Mouse (Mus musculus): ENCODE measurements around the gene Kcnh1. TPM values are rescaled to one million over a fixed set of nuclear protein-coding genes. Genes with fewer than 3 reads are reported as not detected.

The Kcnh1 gene
- polyA plus RNA-seq (2014; fragmentation: Nextera tagmentation; extraction: Ambion mirVana) = 0.30 and 0.39 TPM in 2 replicates

DNA sequence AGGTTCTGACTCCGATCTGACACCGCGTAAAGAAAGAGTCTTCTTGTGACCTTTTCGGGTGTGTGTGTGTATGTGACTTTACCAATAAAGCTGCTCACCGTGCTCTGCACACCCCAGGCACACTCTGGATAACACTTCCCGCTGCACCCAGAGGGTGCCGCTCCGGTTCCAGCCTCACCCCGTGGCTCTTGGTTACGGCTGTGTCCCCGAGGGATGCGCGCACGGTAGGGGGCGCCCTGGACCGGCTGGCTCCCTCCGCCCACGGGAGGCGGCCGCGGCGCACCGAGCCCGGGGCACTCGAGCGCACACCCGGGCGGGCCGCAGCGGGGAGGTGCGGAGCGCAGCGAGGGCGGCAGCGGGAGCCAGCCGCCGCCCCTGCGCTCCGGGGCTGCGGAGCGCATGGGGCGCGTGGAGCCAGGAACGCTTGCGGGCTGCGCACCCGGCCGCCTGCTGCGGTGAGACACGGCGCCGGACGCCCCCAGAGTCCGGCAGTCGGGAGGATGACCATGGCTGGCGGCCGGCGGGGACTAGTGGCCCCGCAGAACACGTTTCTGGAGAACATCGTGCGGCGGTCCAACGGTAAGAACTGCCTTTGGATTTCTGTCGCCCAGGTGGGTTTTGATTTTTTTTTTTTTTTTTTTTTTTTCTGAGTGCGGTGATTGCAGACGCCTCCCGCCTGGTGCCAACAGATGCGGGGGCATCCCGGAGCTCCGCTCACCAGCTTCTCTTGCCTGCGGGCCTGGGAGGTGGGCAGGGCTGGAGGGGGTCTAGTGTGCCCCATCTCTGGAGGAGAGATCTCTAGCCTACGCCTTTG is at the start of gene Kcnh1:
TSS of gene Kcnh1 (plus strand) at position 267 of the 814 bp plus-strand sequence.
- peak within 1 kb of the TSS; percentile 34; the same call in 1 of the 2 replicates for H3K9ac ChIP-seq (ENCODE audit: low read depth, low read length)
- H3K4me1 ChIP-seq (ENCODE audit: control insufficient read depth, insufficient read depth, low read length) = peaks cover 4% of the 10 kb centered on the region; the same call in 1 of the 2 replicates
- peak within 1 kb of the TSS; percentile 93 for H3K4me2 ChIP-seq
- peaks cover 28% of the 10 kb centered on the region for H3K27me3 ChIP-seq (ENCODE audit: control insufficient read depth, insufficient read depth, low read length)
- peak within 1 kb of the TSS; percentile 58 for H3K4me3 ChIP-seq (ENCODE audit: low read depth, low read length)
- no peaks in the 10 kb centered on the region for H3K36me3 ChIP-seq (ENCODE audit: control insufficient read depth, insufficient read depth, low read length)
- ATAC-seq (replicated peaks; ENCODE audit: insufficient number of reproducible peaks, low FRiP score, low TSS enrichment) = peak; percentile 61
- no peaks in the 10 kb centered on the region for H3K9me3 ChIP-seq (replicated peaks; ENCODE audit: control insufficient read depth, low read length)
- H3K27ac ChIP-seq (ENCODE audit: low read depth, low read length) = no peak within 1 kb of the TSS
- 1% methylated on average over 70 of the region's 73 CpGs for WGBS (ENCODE audit: insufficient replicate concordance)

DNA sequence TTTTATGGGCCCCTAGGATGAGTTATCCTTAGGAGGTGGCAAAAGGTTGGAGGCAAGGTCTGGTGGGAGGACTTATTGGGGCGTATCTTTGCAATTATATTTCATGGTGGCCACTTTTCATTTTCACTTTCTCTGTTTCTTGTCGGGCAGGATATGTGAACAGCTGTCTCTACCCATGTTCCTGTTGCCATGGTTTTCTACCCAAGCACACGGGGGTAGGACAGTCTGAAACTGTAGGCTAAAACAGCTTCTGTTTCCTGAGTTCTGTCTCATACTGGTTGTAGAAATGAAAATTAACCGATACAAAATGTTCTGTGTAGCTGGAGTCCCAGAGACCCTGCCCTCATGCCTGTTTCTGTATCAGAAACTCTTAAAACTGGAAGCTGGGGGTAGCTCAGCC is 39.4 kb upstream of the Kcnh1 start:
- Histone ChIP-seq H3K4me3 (ENCODE audit: low read depth, low read length) (no peak overlapping the region), H3K9me3 (replicated peaks; ENCODE audit: control insufficient read depth, low read length) (no peaks in the 10 kb centered on the region), H3K36me3 (ENCODE audit: control insufficient read depth, insufficient read depth, low read length) (no peaks in the 10 kb centered on the region), H3K9ac (ENCODE audit: low read depth, low read length) (no peak overlapping the region), H3K27ac (ENCODE audit: low read depth, low read length) (no peak overlapping the region), H3K4me2 (no peak overlapping the region), H3K27me3 (ENCODE audit: control insufficient read depth, insufficient read depth, low read length) (no peaks in the 10 kb centered on the region), H3K4me1 (ENCODE audit: control insufficient read depth, insufficient read depth, low read length) (no peaks in the 10 kb centered on the region)
- 83% methylated on average over 4 of the region's 4 CpGs for WGBS (ENCODE audit: insufficient replicate concordance)
- no peak for ATAC-seq (replicated peaks; ENCODE audit: insufficient number of reproducible peaks, low FRiP score, low TSS enrichment)

DNA sequence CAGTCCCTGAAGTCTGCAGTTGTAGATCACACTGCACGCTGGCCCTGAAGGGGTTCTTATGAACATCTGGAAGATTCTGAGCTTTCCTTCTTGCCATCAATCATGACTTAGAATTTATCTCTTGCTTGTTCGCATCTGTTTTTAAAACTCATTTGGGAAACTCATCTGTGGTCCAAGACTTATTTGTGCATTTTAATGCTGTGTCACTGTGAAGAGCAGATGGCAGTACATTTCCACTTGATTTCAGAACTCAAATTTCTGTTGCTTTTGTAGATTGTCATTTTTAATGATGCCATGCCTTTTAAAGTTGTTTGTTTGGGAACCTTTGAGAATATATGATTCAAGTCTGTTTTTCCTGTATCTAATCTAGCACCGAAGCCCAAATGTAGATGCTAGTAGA is 19.1 kb upstream of the Kcnh1 start:
- Histone ChIP-seq H3K9me3 (replicated peaks; ENCODE audit: control insufficient read depth, low read length) (no peaks in the 10 kb centered on the region), H3K4me3 (ENCODE audit: low read depth, low read length) (no peak overlapping the region), H3K36me3 (ENCODE audit: control insufficient read depth, insufficient read depth, low read length) (no peaks in the 10 kb centered on the region), H3K4me2 (no peak overlapping the region), H3K9ac (ENCODE audit: low read depth, low read length) (no peak overlapping the region), H3K27me3 (ENCODE audit: control insufficient read depth, insufficient read depth, low read length) (no peaks in the 10 kb centered on the region), H3K27ac (ENCODE audit: low read depth, low read length) (no peak overlapping the region), H3K4me1 (ENCODE audit: control insufficient read depth, insufficient read depth, low read length) (no peaks in the 10 kb centered on the region)
- WGBS (ENCODE audit: insufficient replicate concordance) = 81% methylated on average over 3 of the region's 3 CpGs
- ATAC-seq (replicated peaks; ENCODE audit: insufficient number of reproducible peaks, low FRiP score, low TSS enrichment) = no peak

DNA sequence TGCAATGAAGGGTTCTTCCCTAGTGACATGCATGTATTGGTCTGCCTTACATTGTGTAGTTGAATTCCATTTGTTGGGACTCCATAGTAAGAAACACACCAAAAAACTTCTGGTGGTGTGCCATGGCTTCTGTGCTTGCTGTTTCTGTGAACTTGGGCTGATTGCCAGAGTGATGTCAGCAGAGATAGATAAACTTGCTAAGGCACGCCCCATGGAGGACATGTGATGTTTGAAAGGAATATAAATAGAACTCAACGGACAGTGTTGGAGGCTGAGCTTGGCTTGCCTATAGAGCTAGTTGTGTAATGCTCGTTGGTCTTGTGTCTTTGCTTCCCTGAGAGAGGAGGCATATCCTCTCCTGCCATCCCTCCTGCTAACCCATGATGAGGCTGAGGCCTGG is 10.7 kb upstream of the Kcnh1 start:
- WGBS (ENCODE audit: insufficient replicate concordance) = 52% methylated on average over 3 of the region's 3 CpGs
- Histone ChIP-seq H3K9ac (ENCODE audit: low read depth, low read length) (no peak overlapping the region), H3K9me3 (replicated peaks; ENCODE audit: control insufficient read depth, low read length) (peaks cover 3% of the 10 kb centered on the region; the same call in 1 of the 2 replicates), H3K36me3 (ENCODE audit: control insufficient read depth, insufficient read depth, low read length) (no peaks in the 10 kb centered on the region), H3K27ac (ENCODE audit: low read depth, low read length) (no peak overlapping the region), H3K4me2 (no peak overlapping the region), H3K4me3 (ENCODE audit: low read depth, low read length) (no peak overlapping the region), H3K4me1 (ENCODE audit: control insufficient read depth, insufficient read depth, low read length) (no peaks in the 10 kb centered on the region), H3K27me3 (ENCODE audit: control insufficient read depth, insufficient read depth, low read length) (no peaks in the 10 kb centered on the region)
- no peak for ATAC-seq (replicated peaks; ENCODE audit: insufficient number of reproducible peaks, low FRiP score, low TSS enrichment)

DNA sequence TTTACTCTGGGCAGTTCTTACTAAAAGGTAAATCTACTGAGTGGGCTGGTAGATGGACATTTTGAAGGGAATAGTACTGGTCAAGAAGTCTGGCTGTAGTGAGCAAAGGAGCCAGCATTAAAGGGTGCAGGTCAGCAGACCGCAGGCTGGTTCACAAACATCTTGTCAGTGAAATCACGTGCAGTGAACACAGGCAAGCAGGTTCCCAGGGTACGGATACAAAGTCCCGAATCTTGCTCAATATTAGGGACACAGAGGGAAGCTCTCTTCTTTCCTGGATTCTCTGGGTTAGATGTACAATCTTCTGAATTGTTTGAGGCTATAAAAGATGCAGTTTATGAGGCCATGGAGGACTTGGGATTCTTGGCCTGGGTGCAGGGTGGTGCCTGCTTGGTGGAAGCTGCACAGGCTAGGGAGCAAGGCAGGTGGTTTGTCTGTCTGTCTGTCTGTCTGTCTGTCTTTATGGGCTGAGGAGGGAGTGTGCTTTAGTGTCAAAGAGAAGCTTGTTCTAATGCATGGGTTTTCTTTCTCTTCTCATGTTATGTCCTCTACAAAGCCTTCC is 8.8 kb upstream of the Kcnh1 start:
- H3K4me2 ChIP-seq = no peak overlapping the region
- H3K27me3 ChIP-seq (ENCODE audit: control insufficient read depth, insufficient read depth, low read length) = no peaks in the 10 kb centered on the region
- WGBS (ENCODE audit: insufficient replicate concordance) = 75% methylated on average over 4 of the region's 4 CpGs
- ATAC-seq (replicated peaks; ENCODE audit: insufficient number of reproducible peaks, low FRiP score, low TSS enrichment) = no peak
- H3K9ac ChIP-seq (ENCODE audit: low read depth, low read length) = no peak overlapping the region
- H3K36me3 ChIP-seq (ENCODE audit: control insufficient read depth, insufficient read depth, low read length) = no peaks in the 10 kb centered on the region
- H3K4me3 ChIP-seq (ENCODE audit: low read depth, low read length) = no peak overlapping the region
- H3K9me3 ChIP-seq (replicated peaks; ENCODE audit: control insufficient read depth, low read length) = peaks cover 3% of the 10 kb centered on the region; the same call in 1 of the 2 replicates
- no peak overlapping the region for H3K27ac ChIP-seq (ENCODE audit: low read depth, low read length)
- no peaks in the 10 kb centered on the region for H3K4me1 ChIP-seq (ENCODE audit: control insufficient read depth, insufficient read depth, low read length)

DNA sequence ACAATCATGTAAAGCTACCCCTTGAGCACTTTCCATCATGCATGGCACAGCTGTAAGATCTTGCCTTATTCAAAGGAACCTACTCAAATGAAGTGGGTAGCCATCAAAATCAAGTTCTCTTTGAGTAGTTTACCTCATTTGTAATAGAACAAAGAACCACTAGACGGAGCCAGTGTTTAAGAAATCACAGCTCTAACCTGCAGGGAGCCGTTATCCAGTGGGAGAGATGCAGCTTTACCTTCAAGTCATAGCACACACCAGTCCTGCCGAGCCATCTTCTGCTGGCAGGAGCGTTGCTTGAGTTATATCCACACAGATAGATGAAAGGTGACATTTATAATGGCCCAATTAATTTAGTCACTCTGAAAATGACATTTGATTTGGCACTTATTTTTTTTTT is 1.5 kb upstream of the Kcnh1 start:
- no peak overlapping the region for H3K4me2 ChIP-seq

DNA sequence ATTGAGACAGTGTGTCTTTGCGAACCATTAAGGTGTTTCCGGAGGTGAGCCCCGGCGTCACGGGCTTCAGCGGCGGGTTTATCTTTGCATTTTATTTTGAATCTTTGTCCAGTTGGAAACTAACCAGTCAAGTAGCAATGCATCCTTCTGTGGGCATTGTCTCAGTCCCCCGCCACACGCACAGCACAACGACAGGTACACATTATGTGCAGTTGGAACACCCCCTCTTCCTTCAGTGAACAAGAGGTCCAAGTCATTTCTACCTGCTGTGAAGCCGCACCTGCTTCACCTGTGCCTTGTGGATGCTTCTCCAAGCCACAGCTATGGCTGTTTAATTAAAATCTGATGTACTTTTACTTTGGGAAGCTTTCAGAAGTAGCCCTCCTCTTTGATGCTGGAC is 803 bp upstream of the Kcnh1 start:
- WGBS (ENCODE audit: insufficient replicate concordance) = 78% methylated on average over 11 of the region's 11 CpGs
- ATAC-seq (replicated peaks; ENCODE audit: insufficient number of reproducible peaks, low FRiP score, low TSS enrichment) = no peak
- no peak overlapping the region for H3K4me3 ChIP-seq (ENCODE audit: low read depth, low read length)
- no peaks in the 10 kb centered on the region for H3K36me3 ChIP-seq (ENCODE audit: control insufficient read depth, insufficient read depth, low read length)
- H3K9me3 ChIP-seq (replicated peaks; ENCODE audit: control insufficient read depth, low read length) = no peaks in the 10 kb centered on the region
- H3K4me2 ChIP-seq = no peak overlapping the region
- peaks cover 28% of the 10 kb centered on the region for H3K27me3 ChIP-seq (ENCODE audit: control insufficient read depth, insufficient read depth, low read length)
- no peak overlapping the region for H3K9ac ChIP-seq (ENCODE audit: low read depth, low read length)
- no peak overlapping the region for H3K27ac ChIP-seq (ENCODE audit: low read depth, low read length)
- peaks cover 4% of the 10 kb centered on the region; the same call in 1 of the 2 replicates for H3K4me1 ChIP-seq (ENCODE audit: control insufficient read depth, insufficient read depth, low read length)

More for the DNA sequence above, 1.5 kb upstream of the Kcnh1 start:
- WGBS (ENCODE audit: insufficient replicate concordance) = 8% methylated on average over 4 of the region's 4 CpGs
- Histone ChIP-seq H3K4me3 (ENCODE audit: low read depth, low read length) (no peak overlapping the region), H3K9me3 (replicated peaks; ENCODE audit: control insufficient read depth, low read length) (no peaks in the 10 kb centered on the region), H3K27me3 (ENCODE audit: control insufficient read depth, insufficient read depth, low read length) (peaks cover 28% of the 10 kb centered on the region), H3K4me1 (ENCODE audit: control insufficient read depth, insufficient read depth, low read length) (peaks cover 4% of the 10 kb centered on the region; the same call in 1 of the 2 replicates), H3K36me3 (ENCODE audit: control insufficient read depth, insufficient read depth, low read length) (no peaks in the 10 kb centered on the region), H3K27ac (ENCODE audit: low read depth, low read length) (no peak overlapping the region), H3K9ac (ENCODE audit: low read depth, low read length) (no peak overlapping the region)
- ATAC-seq (replicated peaks; ENCODE audit: insufficient number of reproducible peaks, low FRiP score, low TSS enrichment) = no peak

DNA sequence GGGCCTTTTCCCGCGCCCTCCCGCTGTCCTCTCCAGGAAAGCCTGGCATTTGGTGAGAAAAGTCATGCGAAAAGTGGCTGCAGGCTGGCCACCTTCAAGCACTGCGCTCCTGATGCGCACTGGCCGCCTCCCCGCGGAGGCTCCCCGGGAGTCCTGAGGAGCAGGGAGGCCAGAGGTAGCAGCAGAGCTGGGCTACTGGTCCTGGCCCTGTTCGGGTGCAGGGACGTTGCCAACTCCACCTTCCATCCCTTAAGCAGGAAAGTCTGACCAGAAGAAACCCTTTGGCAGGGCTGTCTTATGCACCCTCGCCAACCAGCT is 707 bp downstream of the Kcnh1 start:
- 6% methylated on average over 13 of the region's 13 CpGs for WGBS (ENCODE audit: insufficient replicate concordance)

More for the DNA sequence above, 707 bp downstream of the Kcnh1 start:
- H3K27me3 ChIP-seq (ENCODE audit: control insufficient read depth, insufficient read depth, low read length) = peaks cover 28% of the 10 kb centered on the region
- H3K27ac ChIP-seq (ENCODE audit: low read depth, low read length) = no peak overlapping the region
- no peak overlapping the region for H3K9ac ChIP-seq (ENCODE audit: low read depth, low read length)
- no peak for ATAC-seq (replicated peaks; ENCODE audit: insufficient number of reproducible peaks, low FRiP score, low TSS enrichment)
- H3K4me3 ChIP-seq (ENCODE audit: low read depth, low read length) = peak overlapping the region; percentile 58
- H3K4me1 ChIP-seq (ENCODE audit: control insufficient read depth, insufficient read depth, low read length) = peaks cover 4% of the 10 kb centered on the region; the same call in 1 of the 2 replicates
- H3K9me3 ChIP-seq (replicated peaks; ENCODE audit: control insufficient read depth, low read length) = no peaks in the 10 kb centered on the region
- H3K4me2 ChIP-seq = peak overlapping the region; percentile 93
- H3K36me3 ChIP-seq (ENCODE audit: control insufficient read depth, insufficient read depth, low read length) = no peaks in the 10 kb centered on the region

All from heart, embryonic 11.5 days (tissue).